Mouse (Mus musculus): Measurements from ENCODE around the gene Ppp1r12a.

DNA sequence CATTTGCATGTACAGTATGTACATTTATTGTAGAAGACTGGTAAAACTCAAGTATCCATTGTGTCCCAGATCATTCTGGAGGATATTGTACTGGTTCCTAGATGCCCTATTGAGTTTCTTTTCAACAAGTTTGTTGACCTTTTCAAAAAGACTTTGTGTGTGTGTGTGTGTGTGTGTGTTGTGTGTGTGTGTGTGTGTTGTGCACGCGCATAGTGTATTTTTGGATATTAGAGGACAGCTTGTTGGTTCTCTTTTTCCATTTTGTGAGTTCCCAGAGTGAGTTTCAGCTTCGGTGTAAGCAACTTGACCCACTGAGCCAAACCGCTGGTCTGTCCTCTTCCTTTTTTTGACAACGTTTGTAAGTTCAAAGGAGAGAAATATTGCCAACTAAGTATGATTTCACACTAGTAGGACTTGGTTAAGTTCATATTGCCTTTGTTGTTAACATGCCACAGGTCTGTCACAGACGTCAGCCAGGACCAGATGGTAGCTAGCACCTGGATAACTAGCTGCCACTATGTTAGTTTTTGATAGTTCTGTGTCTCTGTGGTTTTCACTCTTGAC, 16.4 kb downstream of the Ppp1r12a start:
- TF ChIP-seq GATA1 (IDR thresholded peaks at IDR 0.05; ENCODE audit: low read length) = no peak
- TF ChIP-seq TAL1 (IDR thresholded peaks at IDR 0.05; ENCODE audit: low read length) = no peak

Measured in erythroblast, embryonic 14.5 days (primary cell).